Mouse (Mus musculus) stomach, embryonic 14.5 days (tissue): ENCODE results near the gene Tifab. TPM values are rescaled to one million over a fixed set of nuclear protein-coding genes. Genes with fewer than 3 reads are reported as not detected.

Experiments used
- ATAC-seq: fragments of 200-750 bp; cut with Nextera tagmentation; 2 replicates; pipeline ENCODE4 v1.8.0; 2017; ENCODE audit warnings: low read depth, moderate TSS enrichment; ENCODE audit not compliant: insufficient number of reproducible peaks, insufficient read depth, low FRiP score
- H3K27ac ChIP-seq: fragments of 300-500 bp; sonication (generic); 2 replicates; pipeline ENCODE4 v1.5.1; 2014; ENCODE audit warnings: mild to moderate bottlenecking, low read length, moderate library complexity, mixed read lengths
- H3K27me3 ChIP-seq: fragments of 300-500 bp; sonication (generic); 2 replicates; pipeline ENCODE4 v1.6.1; 2014; ENCODE audit warnings: low read length, control low read depth, mixed read lengths; ENCODE audit not compliant: control insufficient read depth, insufficient read depth
- H3K36me3 ChIP-seq: fragments of 300-500 bp; sonication (generic); 2 replicates; pipeline ENCODE4 v1.6.1; 2014; ENCODE audit warnings: mild to moderate bottlenecking, control low read depth, low read length, moderate library complexity, mixed read lengths; ENCODE audit not compliant: control insufficient read depth, insufficient read depth
- H3K4me1 ChIP-seq: fragments of 300-500 bp; sonication (generic); 2 replicates; pipeline ENCODE4 v1.6.1; 2014; ENCODE audit warnings: low read length, control low read depth, mixed read lengths; ENCODE audit not compliant: control insufficient read depth, insufficient read depth
- H3K4me2 ChIP-seq: fragments of 300-500 bp; sonication (generic); replicated peaks from 2 replicates; pipeline ENCODE4 v1.6.1; 2014; ENCODE audit warnings: low read depth, low read length, control low read depth
- H3K4me3 ChIP-seq: fragments of 300-500 bp; sonication (generic); 2 replicates; pipeline ENCODE4 v1.5.1; 2014; ENCODE audit warnings: low read depth, low read length, control low read depth
- H3K9ac ChIP-seq: fragments of 300-500 bp; sonication (generic); replicated peaks from 2 replicates; pipeline ENCODE4 v1.6.1; 2014; ENCODE audit warnings: low read depth, mild to moderate bottlenecking, control low read depth, low read length, moderate library complexity, mixed read lengths
- H3K9me3 ChIP-seq: fragments of 300-500 bp; sonication (generic); 2 replicates; pipeline ENCODE4 v1.6.1; 2016; ENCODE audit warnings: low read depth, low read length, control low read depth; ENCODE audit not compliant: control insufficient read depth
- WGBS: fragments of 180-500 bp; shearing (Covaris S2); extraction: QIAGEN DNeasy Blood & Tissue Kit; methylation state at CpG from one replicate; pipeline ENCODE4 v1.1.7; 2014; 5-methylcytosine and 5-hydroxymethylcytosine counted together
- polyA plus RNA-seq: library from polyadenylated mRNA; unstranded; fragments of >200 nt; fragmentation: Nextera tagmentation; extraction: Ambion mirVana; gene quantifications from 2 replicates; pipeline ENCODE4 v1.2.1, GENCODE M21; 2014

Gene Tifab
- polyA plus RNA-seq, 1 experiment from 2014 or later = 1.2 TPM

GRCm38 (mm10) chr13:56129578-56129977 is 49.1 kb downstream of the Tifab start:
- 96% methylated on average over 3 of the region's 3 CpGs for WGBS

DNA sequence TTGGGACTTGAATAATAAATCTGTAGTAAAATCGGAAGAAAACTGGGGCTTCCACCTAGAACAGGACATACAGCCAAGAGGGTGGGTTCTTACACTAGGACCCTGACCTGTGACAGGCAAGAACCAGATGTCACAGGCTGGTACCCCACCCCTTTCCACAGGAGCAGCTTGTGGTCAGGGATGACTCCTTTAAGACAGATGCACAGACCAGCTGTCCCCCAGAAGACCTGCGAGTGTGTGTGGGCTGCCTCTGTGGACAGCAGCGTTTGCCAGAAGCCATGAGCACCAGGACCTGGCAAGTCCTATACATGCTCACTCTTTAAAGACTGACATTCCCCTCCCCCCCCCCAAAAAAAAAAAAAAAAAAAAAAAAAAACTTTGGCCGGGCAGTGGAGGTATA is 49.7 kb downstream of the Tifab start:
- Histone ChIP-seq H3K4me2 (no peak overlapping the region), H3K36me3 (peaks cover 51% of the 10 kb centered on the region), H3K27ac (no peak overlapping the region), H3K4me1 (peaks cover 16% of the 10 kb centered on the region), H3K9me3 (no peaks in the 10 kb centered on the region), H3K27me3 (no peaks in the 10 kb centered on the region), H3K4me3 (no peak overlapping the region), H3K9ac (no peak overlapping the region)
- 78% methylated on average over 4 of the region's 4 CpGs for WGBS
- no peak for ATAC-seq

More at GRCm38 (mm10) chr13:56129578-56129977, 49.1 kb downstream of the Tifab start:
- Histone ChIP-seq H3K36me3 (peaks cover 45% of the 10 kb centered on the region), H3K4me3 (no peak overlapping the region), H3K4me1 (peaks cover 17% of the 10 kb centered on the region), H3K4me2 (no peak overlapping the region), H3K27me3 (no peaks in the 10 kb centered on the region), H3K27ac (no peak overlapping the region), H3K9ac (no peak overlapping the region), H3K9me3 (no peaks in the 10 kb centered on the region)
- no peak for ATAC-seq

DNA sequence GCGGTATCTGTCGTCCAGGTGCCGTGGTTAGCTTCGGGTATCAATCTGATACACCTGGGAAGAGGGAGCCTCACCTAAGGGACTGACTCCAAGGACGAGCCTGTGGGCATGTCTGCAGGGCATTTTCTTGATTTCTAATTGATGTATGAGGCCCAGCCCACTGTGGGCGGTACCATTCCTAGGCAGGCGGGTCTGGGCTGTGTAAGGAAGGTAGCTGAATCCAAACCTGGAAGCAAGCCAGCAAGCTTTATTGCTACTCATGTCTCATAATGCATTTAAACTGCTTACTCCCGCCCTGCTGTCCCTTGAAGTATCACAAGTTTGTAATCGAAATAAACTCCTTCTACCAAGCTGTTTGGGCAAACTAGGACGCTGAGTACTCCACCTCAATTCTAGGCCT is 53.1 kb downstream of the Tifab start:
- no peak overlapping the region for H3K9ac ChIP-seq
- no peaks in the 10 kb centered on the region for H3K9me3 ChIP-seq
- no peaks in the 10 kb centered on the region for H3K4me1 ChIP-seq
- H3K4me3 ChIP-seq = no peak overlapping the region
- no peak overlapping the region for H3K4me2 ChIP-seq
- no peak for ATAC-seq
- no peaks in the 10 kb centered on the region for H3K27me3 ChIP-seq
- WGBS = 83% methylated on average over 10 of the region's 10 CpGs
- no peak overlapping the region for H3K27ac ChIP-seq
- peaks cover 80% of the 10 kb centered on the region for H3K36me3 ChIP-seq

Other genes with a start within 250 kb of the Tifab start
- 375 and 402 TPM in 2 replicates for gene H2afy, start 42.5 kb downstream of the Tifab start, polyA plus RNA-seq
- not detected in 2 replicates for gene Neurog1, start 73.3 kb upstream of the Tifab start, polyA plus RNA-seq
- 17.3 and 18.9 TPM in 2 replicates for gene Cxcl14, start 117.7 kb upstream of the Tifab start, polyA plus RNA-seq
- gene Gm3045, start 247.7 kb upstream of the Tifab start, polyA plus RNA-seq = not detected in 2 replicates